Mouse (Mus musculus) spleen, adult 2 months (tissue): ENCODE measurements around the gene Ncor2.

Experiments
- CTCF ChIP-seq: fragments of 200-500 bp; IDR thresholded peaks from 2 replicates; pipeline ENCODE4 v1.5.1; 2011; ENCODE audit warnings: mild to moderate bottlenecking, inconsistent platforms; ENCODE audit not compliant: insufficient read depth, insufficient read length, insufficient replicate concordance; ENCODE audit errors: extremely low read depth
- POLR2A ChIP-seq: fragments of 200-500 bp; IDR thresholded peaks from 2 replicates; pipeline ENCODE4 v1.6.1; 2011; ENCODE audit warnings: low read depth, low read length, inconsistent platforms

DNA sequence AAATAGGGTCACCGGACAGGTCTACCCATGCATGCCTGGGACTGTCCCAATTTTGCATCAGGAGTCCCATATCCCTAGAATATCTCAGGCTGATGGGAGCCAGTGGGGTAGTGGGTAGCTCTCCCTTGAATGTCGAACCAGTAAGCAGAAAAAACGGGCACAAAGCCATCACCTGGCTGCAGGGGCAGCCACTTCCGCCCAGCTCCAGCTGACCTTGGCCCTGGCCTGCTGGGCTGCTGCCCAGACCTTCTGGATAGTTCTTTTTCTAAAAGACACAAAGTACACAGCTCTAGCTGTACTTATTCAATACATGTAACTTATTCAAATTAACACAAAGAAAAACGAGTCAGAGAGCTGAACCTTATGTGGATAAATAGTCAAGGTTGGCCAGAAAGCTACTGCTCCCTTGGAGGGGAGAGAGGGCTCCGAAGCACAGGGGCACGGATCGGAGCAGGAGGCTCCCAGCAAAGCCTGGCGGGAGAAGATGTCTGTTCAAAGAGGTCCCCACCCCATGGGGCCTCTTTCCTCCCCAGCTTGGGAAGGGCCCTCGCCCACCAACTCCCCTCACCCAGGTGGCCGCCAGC lies 36.4 kb upstream of the Ncor2 start:
- TF ChIP-seq CTCF (no peak), POLR2A (no peak)
